Mouse (Mus musculus): ENCODE data around the gene Rpl22l1. TPM values are rescaled to one million over a fixed set of nuclear protein-coding genes. Genes with fewer than 3 reads are reported as not detected.
"Not testable (repeated sequence)": the region's sequence is repeated elsewhere in the genome, so short reads cannot be mapped to it uniquely, and the experiment has no call there.

The Rpl22l1 gene
- 100 to 1,000 TPM; 169 to 191 TPM for total RNA-seq (2021)
- long read RNA-seq, experiment 1, transcript Rpl22l1-201 (4 exons, 552 nt): minor isoform, 12 of 32 reads
- long read RNA-seq, experiment 1, transcript Rpl22l1-206 (4 exons, 525 nt): major isoform, 16 of 32 reads
- long read RNA-seq, experiment 1, partial matches to known transcripts: 1 of 32 reads
- long read RNA-seq, experiment 1, other reads (novel, unspliced or antisense): 1 of 32 reads
- long read RNA-seq, experiment 2, transcript Rpl22l1-206 (4 exons, 525 nt): major isoform, 50 of 103 reads
- long read RNA-seq, experiment 2, transcript Rpl22l1-208 (1 exons, 1,908 nt): minor isoform, 8 of 103 reads
- long read RNA-seq, experiment 2, transcript Rpl22l1-201 (4 exons, 552 nt): minor isoform, 33 of 103 reads
- long read RNA-seq, experiment 2, partial matches to known transcripts: 2 of 103 reads
- long read RNA-seq, experiment 2, other reads (novel, unspliced or antisense): 7 of 103 reads

GRCm38 (mm10) chr3:28805301-28806097 lies at the start of gene Rpl22l1:
TSS of gene Rpl22l1 (plus strand) at chr3:28805436.
- DNase-seq (ENCODE audit: low spot score in 2 of 2): peak; percentile 94 to 98

GRCm38 (mm10) chr3:28755477-28755876 lies 49.8 kb upstream of the Rpl22l1 start:
- DNase-seq (ENCODE audit: low spot score in 2 of 2): no peak

GRCm38 (mm10) chr3:28761225-28761789 lies 43.9 kb upstream of the Rpl22l1 start:
- no peak for DNase-seq (ENCODE audit: low spot score in 2 of 2)

- no peak for DNase-seq (ENCODE audit: low spot score in 2 of 2)
Measured at GRCm38 (mm10) chr3:28766935-28767334, 38.3 kb upstream of the Rpl22l1 start.

- DNase-seq (ENCODE audit: low spot score in 2 of 2): no peak
Measured at GRCm38 (mm10) chr3:28768222-28768621, 37.0 kb upstream of the Rpl22l1 start.

- DNase-seq (ENCODE audit: low spot score in 2 of 2): not testable (repeated sequence)
Measured at GRCm38 (mm10) chr3:28772919-28773318, 32.3 kb upstream of the Rpl22l1 start.

GRCm38 (mm10) chr3:28775361-28775760 lies 29.9 kb upstream of the Rpl22l1 start:
- DNase-seq (ENCODE audit: low spot score in 2 of 2): no peak

- no peak for DNase-seq (ENCODE audit: low spot score in 2 of 2)
Measured at GRCm38 (mm10) chr3:28775958-28776357, 29.3 kb upstream of the Rpl22l1 start.

- no peak for DNase-seq (ENCODE audit: low spot score in 2 of 2)
Measured at GRCm38 (mm10) chr3:28776491-28776890, 28.7 kb upstream of the Rpl22l1 start.

GRCm38 (mm10) chr3:28780511-28780910 lies 24.7 kb upstream of the Rpl22l1 start:
- no peak for DNase-seq (ENCODE audit: low spot score in 2 of 2)

- peak; percentile 89 to 93 for DNase-seq (ENCODE audit: low spot score in 2 of 2)
Measured at GRCm38 (mm10) chr3:28780994-28781393, 24.2 kb upstream of the Rpl22l1 start, which contains the start of gene Eif5a2. TSS of gene Eif5a2 (plus strand) at chr3:28781276.

GRCm38 (mm10) chr3:28781422-28781821 lies 23.8 kb upstream of the Rpl22l1 start:
- DNase-seq (ENCODE audit: low spot score in 2 of 2): no peak

- no peak for DNase-seq (ENCODE audit: low spot score in 2 of 2)
Measured at GRCm38 (mm10) chr3:28781848-28782247, 23.4 kb upstream of the Rpl22l1 start.

GRCm38 (mm10) chr3:28784176-28784575 lies 21.1 kb upstream of the Rpl22l1 start:
- DNase-seq (ENCODE audit: low spot score in 2 of 2): peak in 1 of 2 experiments; percentile 22

GRCm38 (mm10) chr3:28794835-28795234 lies 10.4 kb upstream of the Rpl22l1 start:
- DNase-seq (ENCODE audit: low spot score in 2 of 2): no peak

- DNase-seq (ENCODE audit: low spot score in 2 of 2): no peak
Measured at GRCm38 (mm10) chr3:28808039-28808643, 2.9 kb downstream of the Rpl22l1 start.

- DNase-seq (ENCODE audit: low spot score in 2 of 2): no peak
Measured at GRCm38 (mm10) chr3:28811441-28811840, 6.2 kb downstream of the Rpl22l1 start.

- DNase-seq (ENCODE audit: low spot score in 2 of 2): peak in 1 of 2 experiments; percentile 64
Measured at GRCm38 (mm10) chr3:28814361-28814760, 9.1 kb downstream of the Rpl22l1 start.

- DNase-seq (ENCODE audit: low spot score in 2 of 2): no peak
Measured at GRCm38 (mm10) chr3:28816010-28816540, 10.8 kb downstream of the Rpl22l1 start.

GRCm38 (mm10) chr3:28826272-28826671 lies 21.0 kb downstream of the Rpl22l1 start:
- DNase-seq (ENCODE audit: low spot score in 2 of 2): no peak

- no peak for DNase-seq (ENCODE audit: low spot score in 2 of 2)
Measured at GRCm38 (mm10) chr3:28827605-28828004, 22.4 kb downstream of the Rpl22l1 start.

Measured in layer of hippocampus, postnatal 14 days (tissue).